Mouse (Mus musculus) hindbrain, embryonic 13.5 days (tissue): ENCODE results near the gene Rpa2. TPM values are rescaled to one million over a fixed set of nuclear protein-coding genes. Genes with fewer than 3 reads are reported as not detected.

Source experiments
- ATAC-seq: fragments of 200-750 bp; cut with Nextera tagmentation; 2 replicates; pipeline ENCODE4 v1.8.0; 2017; ENCODE audit warnings: moderate TSS enrichment; ENCODE audit not compliant: low FRiP score
- H3K27ac ChIP-seq: fragments of 300-500 bp; sonication (generic); 2 replicates; pipeline ENCODE4 v1.5.1; 2015; ENCODE audit warnings: inconsistent platforms, mild to moderate bottlenecking, moderate library complexity
- H3K27me3 ChIP-seq: fragments of 300-500 bp; sonication (generic); 2 replicates; pipeline ENCODE4 v1.6.1; 2015; ENCODE audit warnings: mild to moderate bottlenecking, inconsistent platforms
- H3K36me3 ChIP-seq: fragments of 300-500 bp; sonication (generic); 2 replicates; pipeline ENCODE4 v1.6.1; 2015; ENCODE audit warnings: mild to moderate bottlenecking, inconsistent platforms
- H3K4me1 ChIP-seq: fragments of 300-500 bp; sonication (generic); replicated peaks from 2 replicates; pipeline ENCODE4 v1.6.1; 2015; ENCODE audit warnings: inconsistent platforms
- H3K4me2 ChIP-seq: fragments of 300-500 bp; sonication (generic); 2 replicates; pipeline ENCODE4 v1.6.1; 2015; ENCODE audit warnings: inconsistent platforms, mild to moderate bottlenecking, moderate library complexity
- H3K4me3 ChIP-seq: fragments of 300-500 bp; sonication (generic); 2 replicates; pipeline ENCODE4 v1.5.1; 2015; ENCODE audit warnings: mild to moderate bottlenecking, inconsistent platforms
- H3K9ac ChIP-seq: fragments of 300-500 bp; sonication (generic); 2 replicates; pipeline ENCODE4 v1.6.1; 2015; ENCODE audit warnings: mild to moderate bottlenecking, inconsistent platforms
- H3K9me3 ChIP-seq: fragments of 300-500 bp; sonication (generic); 2 replicates; pipeline ENCODE4 v1.6.1; 2016; ENCODE audit warnings: inconsistent platforms
- WGBS: fragments of 180-500 bp; shearing (Covaris S2); methylation state at CpG from one replicate; pipeline ENCODE4 v1.1.7; 2015; 5-methylcytosine and 5-hydroxymethylcytosine counted together
- polyA plus RNA-seq: library from polyadenylated mRNA; unstranded; fragments of >200 nt; fragmentation: Nextera tagmentation; extraction: Ambion mirVana; gene quantifications from 2 replicates; pipeline ENCODE4 v1.2.1, GENCODE M21; 2015

The Rpa2 gene
- polyA plus RNA-seq, 1 experiment from 2014 or later = 41.2 TPM

GRCm38 (mm10) chr4:132809621-132810020 is 41.5 kb downstream of the Rpa2 start:
- Histone ChIP-seq H3K36me3 (no peaks in the 10 kb centered on the region), H3K4me1 (no peaks in the 10 kb centered on the region), H3K9me3 (no peaks in the 10 kb centered on the region), H3K27me3 (no peaks in the 10 kb centered on the region), H3K27ac (no peak overlapping the region), H3K9ac (no peak overlapping the region), H3K4me3 (no peak overlapping the region), H3K4me2 (no peak overlapping the region)
- WGBS = 86% methylated on average over 5 of the region's 5 CpGs
- no peak for ATAC-seq

- Histone ChIP-seq H3K9me3 (peaks cover 16% of the 10 kb centered on the region), H3K4me3 (no peak overlapping the region), H3K4me1 (no peaks in the 10 kb centered on the region), H3K4me2 (no peak overlapping the region), H3K36me3 (no peaks in the 10 kb centered on the region; the same call in 1 of the 2 replicates), H3K27ac (no peak overlapping the region), H3K9ac (no peak overlapping the region), H3K27me3 (no peaks in the 10 kb centered on the region)
- no peak for ATAC-seq
- WGBS = 90% methylated on average over 7 of the region's 7 CpGs
Measured at GRCm38 (mm10) chr4:132816404-132816803, 48.3 kb downstream of the Rpa2 start.

- Histone ChIP-seq H3K27me3 (no peaks in the 10 kb centered on the region), H3K9me3 (peaks cover 17% of the 10 kb centered on the region), H3K4me3 (no peak overlapping the region), H3K4me1 (no peaks in the 10 kb centered on the region), H3K27ac (no peak overlapping the region), H3K36me3 (no peaks in the 10 kb centered on the region; the same call in 1 of the 2 replicates), H3K9ac (no peak overlapping the region), H3K4me2 (no peak overlapping the region)
- ATAC-seq = no peak
- WGBS = 84% methylated on average over 2 of the region's 2 CpGs
Measured at GRCm38 (mm10) chr4:132816855-132817254, 48.7 kb downstream of the Rpa2 start.

- 54% methylated on average over 2 of the region's 2 CpGs for WGBS
- no peak overlapping the region for H3K27ac ChIP-seq
- no peak overlapping the region for H3K9ac ChIP-seq
- H3K9me3 ChIP-seq = peaks cover 17% of the 10 kb centered on the region
- no peaks in the 10 kb centered on the region for H3K27me3 ChIP-seq
- no peak for ATAC-seq
- H3K36me3 ChIP-seq = no peaks in the 10 kb centered on the region; the same call in 1 of the 2 replicates
- no peak overlapping the region for H3K4me3 ChIP-seq
- no peak overlapping the region for H3K4me2 ChIP-seq
- no peaks in the 10 kb centered on the region for H3K4me1 ChIP-seq
Measured at GRCm38 (mm10) chr4:132818442-132818841, 50.3 kb downstream of the Rpa2 start.

- WGBS = 76% methylated on average over 8 of the region's 8 CpGs
- no peak overlapping the region for H3K9ac ChIP-seq
Measured at GRCm38 (mm10) chr4:132823614-132824366, 55.7 kb downstream of the Rpa2 start.

More at GRCm38 (mm10) chr4:132823614-132824366, 55.7 kb downstream of the Rpa2 start:
- ATAC-seq = no peak
- no peaks in the 10 kb centered on the region for H3K4me1 ChIP-seq
- peaks cover 17% of the 10 kb centered on the region for H3K9me3 ChIP-seq
- H3K36me3 ChIP-seq = peaks cover 42% of the 10 kb centered on the region
- no peak overlapping the region for H3K4me2 ChIP-seq
- H3K4me3 ChIP-seq = no peak overlapping the region
- no peak overlapping the region for H3K27ac ChIP-seq
- no peaks in the 10 kb centered on the region for H3K27me3 ChIP-seq

Other genes starting within 250 kb of the Rpa2 start
- 1,428 and 1,433 TPM in 2 replicates for gene Atpif1, start 234.7 kb upstream of the Rpa2 start, polyA plus RNA-seq
- gene Dnajc8, start 232.8 kb upstream of the Rpa2 start, polyA plus RNA-seq = 154 and 156 TPM in 2 replicates
- 0.82 and 0.83 TPM in 2 replicates for gene Ptafr, start 204.3 kb upstream of the Rpa2 start, polyA plus RNA-seq
- gene Eya3, start 129.3 kb upstream of the Rpa2 start, polyA plus RNA-seq = 17.0 and 17.1 TPM in 2 replicates
- 5.0 and 6.1 TPM in 2 replicates for gene Xkr8, start 35.8 kb upstream of the Rpa2 start, polyA plus RNA-seq
- 0.71 and 0.82 TPM in 2 replicates for gene Smpdl3b, start 11.1 kb upstream of the Rpa2 start, polyA plus RNA-seq
- 0.70 and 0.77 TPM in 2 replicates for gene Themis2, start 28.1 kb downstream of the Rpa2 start, polyA plus RNA-seq
- gene Ppp1r8, start 74.8 kb downstream of the Rpa2 start, polyA plus RNA-seq = 48.5 and 50.9 TPM in 2 replicates
- gene Stx12, start 116.2 kb downstream of the Rpa2 start, polyA plus RNA-seq = 141 and 144 TPM in 2 replicates
- gene Fam76a, start 154.2 kb downstream of the Rpa2 start, polyA plus RNA-seq = 38.7 and 38.9 TPM in 2 replicates
- gene Fgr, start 205.8 kb downstream of the Rpa2 start, polyA plus RNA-seq = 0.13 TPM in 1 of 2 replicates, not detected in the other
- 11.0 and 12.5 TPM in 2 replicates for gene Ahdc1, start 242.9 kb downstream of the Rpa2 start, polyA plus RNA-seq